Mouse (Mus musculus): ENCODE measurements around the gene Polr1e. TPM values are rescaled to one million over a fixed set of nuclear protein-coding genes. Genes with fewer than 3 reads are reported as not detected.
A peak's percentile ranks its signal among the peaks of the same experiment; 100 is the strongest.
"Not testable (repeated sequence)": the region's sequence is repeated elsewhere in the genome, so short reads cannot be mapped to it uniquely, and the experiment has no call there.

Gene Polr1e
- 10 to 100 TPM; 13.7 to 24.5 (median 17.6) TPM for total RNA-seq (2022)

DNA sequence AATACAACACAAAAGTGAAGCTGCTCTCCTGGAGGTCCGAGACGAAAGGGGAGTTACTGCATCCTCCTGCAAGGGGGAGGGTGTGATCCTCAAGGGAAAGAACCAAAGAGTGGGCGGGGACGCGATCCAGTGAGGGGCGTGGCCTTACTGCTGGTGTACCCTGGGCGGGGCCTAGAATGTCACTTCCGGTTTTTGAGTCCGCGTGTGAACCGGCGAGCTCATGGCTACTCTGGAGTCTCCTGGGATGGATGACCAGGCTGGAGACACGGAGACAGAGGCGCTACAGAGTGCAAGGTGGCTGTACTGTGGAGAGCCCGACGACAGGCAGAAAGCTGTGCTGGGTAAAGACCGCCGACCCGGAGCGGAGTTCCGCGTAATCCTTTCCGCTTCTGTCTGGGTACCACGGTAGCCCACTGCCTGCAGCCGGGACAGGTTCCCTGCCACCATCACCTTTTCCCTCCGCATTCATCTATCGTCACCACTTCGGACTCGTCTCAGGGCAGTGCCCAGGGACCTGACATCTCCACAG is at the start of gene Polr1e:
Polr1e (plus strand) TSS at position 132 of the 529 bp plus-strand sequence.
- DNase-seq, result peak; percentile 95

DNA sequence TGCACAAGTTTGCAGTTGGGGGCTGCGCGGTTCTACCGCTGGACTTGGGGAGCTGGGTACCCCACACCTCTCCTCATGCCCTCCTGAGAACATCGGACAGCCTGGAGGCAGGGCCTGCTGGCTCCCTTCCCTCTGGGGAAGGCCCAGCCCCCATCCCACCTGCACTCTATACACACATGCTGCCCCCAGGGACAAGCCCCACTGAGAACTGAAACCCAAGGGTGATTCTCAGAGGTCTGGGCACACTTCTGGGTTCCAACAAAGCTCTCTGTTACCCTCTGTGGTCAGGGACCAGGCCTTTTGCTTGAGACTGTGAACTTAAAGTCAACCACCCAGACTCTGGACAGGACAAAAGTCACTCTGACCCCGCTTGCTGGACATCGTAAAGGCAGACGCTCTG is 48.3 kb upstream of the Polr1e start:
- DNase-seq, result no peak

DNA sequence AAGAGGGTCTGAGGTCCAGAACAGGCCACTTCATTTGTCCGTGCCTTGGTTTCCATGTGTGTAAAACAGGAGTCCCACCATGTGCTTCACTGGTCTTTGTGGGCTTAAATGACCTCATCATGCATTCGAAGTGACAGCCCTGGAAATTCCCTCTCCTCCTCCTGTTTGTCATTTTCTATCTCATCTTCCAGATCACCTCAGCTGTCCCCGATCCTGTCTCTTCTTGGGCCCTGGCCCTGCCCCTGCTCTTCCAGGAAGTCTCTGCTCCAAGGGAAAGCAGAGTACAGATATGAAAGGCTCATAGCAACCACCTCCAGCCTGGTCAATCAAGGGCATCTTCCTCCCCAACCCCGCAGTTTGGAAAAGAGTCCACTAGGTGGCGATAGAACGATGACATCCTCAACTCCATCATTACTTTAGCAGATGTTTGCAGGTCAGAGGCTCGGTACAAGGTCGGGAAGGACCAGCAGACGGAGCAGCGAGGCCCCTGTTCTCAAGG is 47.7 kb upstream of the Polr1e start:
- no peak for DNase-seq

DNA sequence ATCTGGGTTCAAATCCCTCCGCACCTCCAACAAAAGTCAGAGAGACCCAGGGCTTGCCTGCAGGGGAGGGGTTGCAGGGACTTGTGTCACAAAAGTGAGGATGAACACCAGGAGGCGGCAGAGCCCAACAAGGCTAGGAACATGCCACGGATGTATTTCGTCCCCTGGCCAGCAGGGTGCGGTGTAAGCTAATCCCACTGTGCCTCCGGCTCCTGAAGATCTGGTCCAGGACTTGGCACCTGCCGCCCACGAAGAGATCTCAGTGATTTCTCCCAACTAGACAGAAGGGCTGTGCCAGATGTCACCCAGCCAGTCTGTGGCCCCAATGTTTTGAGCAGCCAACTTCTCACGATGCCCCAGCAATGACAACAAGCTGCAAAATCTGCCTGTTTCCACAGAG is 44.9 kb upstream of the Polr1e start:
- peak; percentile 87 for DNase-seq

DNA sequence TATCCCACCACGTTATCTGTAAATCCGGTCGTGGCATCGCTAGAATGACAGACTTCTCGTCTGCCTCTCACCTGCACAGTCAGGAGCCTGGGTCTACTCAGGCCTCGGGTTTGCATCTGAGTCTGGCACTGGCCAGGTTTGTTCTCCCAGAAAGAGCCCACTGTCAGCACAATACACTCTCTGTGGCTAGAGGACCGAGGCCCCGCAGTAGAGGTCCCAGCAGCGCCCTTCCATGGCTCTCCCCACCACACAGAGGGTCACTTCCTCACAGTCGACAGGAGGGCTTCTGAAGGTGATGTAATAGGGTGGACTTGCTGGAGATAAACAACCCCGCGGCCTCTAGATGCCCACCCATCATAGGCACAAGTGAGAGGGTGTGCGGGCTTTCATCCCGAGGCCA is 44.5 kb upstream of the Polr1e start:
- DNase-seq, result no peak

DNA sequence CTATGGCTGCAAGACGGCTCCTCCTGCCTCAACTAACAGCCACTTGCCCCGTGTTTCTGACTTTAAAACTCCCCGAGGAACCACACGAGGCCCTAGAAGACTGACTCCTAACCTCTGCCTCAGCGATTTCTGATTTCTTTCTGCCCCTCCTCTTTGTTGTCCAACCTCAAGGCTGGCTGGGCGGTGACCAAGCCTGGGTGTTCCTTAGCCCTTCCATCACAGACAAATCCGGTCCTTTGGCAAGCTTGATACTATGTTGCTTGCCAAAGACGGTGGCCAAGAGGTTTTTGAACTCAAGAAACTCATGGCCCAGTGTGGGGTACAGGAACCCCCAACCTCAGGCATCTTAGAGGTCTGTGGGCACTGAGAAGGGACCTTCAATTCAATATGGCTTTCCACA is 44.1 kb upstream of the Polr1e start:
- DNase-seq, result no peak

DNA sequence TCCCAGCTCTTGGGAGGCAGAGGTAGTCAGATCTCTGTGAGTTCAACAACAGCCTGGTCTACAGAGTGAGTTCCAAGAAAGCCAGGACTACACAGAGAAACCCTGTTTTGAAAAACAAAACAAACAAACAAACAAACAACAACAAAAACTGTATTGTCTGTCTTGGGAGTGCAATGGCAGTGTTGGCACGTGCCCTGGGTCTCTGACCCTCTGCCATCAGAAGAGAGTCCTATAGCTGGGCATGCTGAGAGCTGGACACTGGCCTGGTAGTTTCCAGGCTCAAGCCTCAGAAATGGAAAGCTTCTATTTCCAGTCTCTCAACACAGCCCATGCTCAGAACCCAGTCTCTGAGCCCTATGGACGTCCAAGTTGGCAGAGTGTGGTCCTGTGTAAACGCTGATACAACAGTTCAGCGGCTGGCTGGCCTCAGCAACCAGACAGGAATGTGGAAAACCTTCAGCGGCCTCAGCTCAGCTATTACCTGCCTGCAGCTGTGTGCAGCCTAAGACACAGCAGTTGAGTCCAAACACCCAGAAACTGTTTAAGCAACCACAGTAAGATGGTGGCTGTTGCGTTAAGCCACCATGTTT is 42.3 kb upstream of the Polr1e start:
- no peak for DNase-seq

DNA sequence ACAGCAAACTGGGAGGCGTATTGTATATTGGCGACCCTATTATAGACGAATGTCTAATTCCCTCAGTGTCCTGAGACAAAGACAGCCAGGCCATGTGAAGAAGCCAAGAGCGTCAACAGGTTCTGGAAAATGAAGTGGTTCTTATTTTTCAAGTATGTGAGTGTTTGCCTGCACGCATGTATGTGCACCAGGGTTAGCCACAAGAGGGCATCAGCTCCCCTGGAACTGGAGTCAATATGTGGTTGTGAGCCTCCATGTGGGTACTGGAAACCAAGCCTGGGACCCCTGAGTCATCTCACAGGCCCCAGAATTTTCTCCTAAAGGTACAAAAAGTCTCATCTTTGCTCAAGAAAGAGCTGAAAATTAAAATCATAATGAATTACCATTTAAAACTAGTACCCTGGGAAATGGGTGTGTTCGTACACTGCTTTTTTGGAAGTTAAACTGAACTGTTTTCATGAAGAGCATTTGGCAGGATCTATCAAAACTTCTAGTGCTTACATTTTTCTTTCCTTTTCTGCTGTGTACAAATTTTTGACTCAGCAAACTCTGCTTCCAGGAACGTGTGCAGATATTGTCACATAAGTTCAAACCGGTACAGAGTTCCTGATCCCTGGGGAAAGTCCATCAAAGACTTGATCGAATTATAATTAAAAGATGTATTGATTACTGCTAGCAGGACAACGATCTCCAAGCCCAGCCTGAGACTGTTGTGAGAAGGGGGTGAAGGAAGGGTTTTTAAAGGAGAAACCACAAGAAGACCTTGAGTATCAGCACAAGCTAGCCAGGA is 41.3 kb upstream of the Polr1e start:
- no peak for DNase-seq

DNA sequence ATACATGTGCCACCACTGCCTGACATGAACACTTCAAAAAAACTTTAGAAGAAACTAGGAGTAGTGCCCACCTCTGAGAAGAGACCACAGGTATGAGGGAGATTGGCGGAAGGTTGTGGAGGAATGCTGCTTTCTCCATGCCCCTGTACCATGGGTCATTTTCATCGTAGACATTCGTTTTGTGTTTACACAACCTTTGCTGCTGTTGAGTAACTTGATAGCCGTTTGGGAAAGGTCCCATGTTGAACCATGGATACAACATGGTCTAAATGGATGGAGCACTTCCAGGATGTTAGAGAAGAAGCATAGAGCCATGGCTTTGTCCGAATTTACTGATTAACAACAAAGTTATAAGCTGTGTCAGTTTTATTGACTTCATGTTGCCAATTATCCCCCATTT is 40.2 kb upstream of the Polr1e start:
- no peak for DNase-seq

DNA sequence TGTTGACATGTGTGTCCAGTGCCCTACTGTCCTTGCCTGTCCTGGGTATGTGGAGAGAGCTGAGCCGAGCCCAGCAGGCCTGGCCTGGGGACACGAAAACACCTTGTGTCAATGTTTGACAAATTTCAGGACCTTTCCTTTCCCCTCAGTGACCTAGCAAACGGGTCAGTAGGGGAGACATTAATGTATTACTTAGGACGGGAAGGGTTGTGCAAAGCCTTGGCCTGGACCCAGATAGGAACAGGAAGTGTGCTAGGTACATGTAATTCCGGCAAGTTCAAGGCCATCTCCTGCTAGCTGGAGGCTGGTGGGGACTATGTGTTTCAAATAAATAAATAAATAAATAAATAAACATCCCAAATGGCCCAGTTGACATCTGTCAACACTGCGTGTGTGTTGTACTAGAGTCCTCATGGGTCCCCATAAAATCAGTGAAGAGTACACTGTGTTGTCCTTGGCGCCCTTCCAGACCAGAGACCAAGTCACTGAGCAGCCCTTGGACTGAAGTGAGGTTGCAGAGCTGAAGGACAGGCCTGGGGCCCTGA is 38.5 kb upstream of the Polr1e start:
- peak; percentile 85 for DNase-seq

DNA sequence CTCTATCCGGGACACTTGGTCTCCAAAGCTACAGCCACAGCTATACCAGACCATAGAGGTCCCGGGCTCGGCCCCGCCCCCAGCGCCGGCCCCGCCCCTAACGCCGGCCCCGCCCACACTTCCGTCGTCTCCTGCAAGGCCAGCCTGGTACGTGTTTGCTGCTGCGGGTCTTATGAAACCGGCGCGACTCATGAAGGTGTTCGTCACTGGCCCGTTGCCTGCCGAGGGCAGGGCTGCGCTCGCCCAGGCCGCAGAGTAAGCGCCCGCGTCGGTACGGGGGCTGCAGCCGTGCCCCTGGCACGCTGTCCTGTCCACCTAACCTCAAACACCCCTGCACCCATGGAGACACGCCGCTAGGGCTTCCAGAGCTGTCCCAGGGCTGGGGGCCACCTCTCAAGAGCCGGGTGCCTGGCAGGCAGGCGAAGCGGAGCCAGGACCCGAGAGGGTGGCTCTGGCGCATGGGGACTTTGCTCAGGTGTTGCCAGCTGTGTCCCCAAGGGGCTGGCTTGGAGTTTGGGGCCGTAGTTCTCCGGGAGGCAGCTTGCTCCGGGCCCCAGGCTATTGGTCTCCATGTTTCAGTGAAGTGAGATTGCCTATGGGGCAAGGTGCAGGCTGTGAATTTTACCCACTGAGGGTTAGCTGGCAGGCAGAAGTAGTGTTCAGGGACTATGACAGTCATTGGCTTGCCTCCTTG is 37.0 kb upstream of the Polr1e start, which contains the start of gene Grhpr:
Grhpr (plus strand) TSS at position 116 of the 694 bp plus-strand sequence.
- peak; percentile 87 for DNase-seq

DNA sequence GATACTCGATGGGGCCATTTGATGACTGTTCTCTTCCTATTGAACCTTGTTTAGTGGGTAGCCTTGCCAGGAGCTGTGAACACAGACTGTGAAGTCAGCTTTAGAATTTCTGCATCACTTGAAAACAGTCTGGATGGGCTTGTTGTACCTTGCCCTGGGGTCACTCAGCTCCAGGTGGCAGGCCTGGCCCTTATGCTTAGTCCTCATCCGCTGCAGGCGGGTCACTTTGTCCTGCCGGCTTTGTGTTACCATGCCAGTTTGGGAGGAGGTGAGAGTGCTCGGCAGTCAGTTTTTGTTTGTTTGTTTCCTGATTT is 36.5 kb upstream of the Polr1e start:
- DNase-seq, result no peak

DNA sequence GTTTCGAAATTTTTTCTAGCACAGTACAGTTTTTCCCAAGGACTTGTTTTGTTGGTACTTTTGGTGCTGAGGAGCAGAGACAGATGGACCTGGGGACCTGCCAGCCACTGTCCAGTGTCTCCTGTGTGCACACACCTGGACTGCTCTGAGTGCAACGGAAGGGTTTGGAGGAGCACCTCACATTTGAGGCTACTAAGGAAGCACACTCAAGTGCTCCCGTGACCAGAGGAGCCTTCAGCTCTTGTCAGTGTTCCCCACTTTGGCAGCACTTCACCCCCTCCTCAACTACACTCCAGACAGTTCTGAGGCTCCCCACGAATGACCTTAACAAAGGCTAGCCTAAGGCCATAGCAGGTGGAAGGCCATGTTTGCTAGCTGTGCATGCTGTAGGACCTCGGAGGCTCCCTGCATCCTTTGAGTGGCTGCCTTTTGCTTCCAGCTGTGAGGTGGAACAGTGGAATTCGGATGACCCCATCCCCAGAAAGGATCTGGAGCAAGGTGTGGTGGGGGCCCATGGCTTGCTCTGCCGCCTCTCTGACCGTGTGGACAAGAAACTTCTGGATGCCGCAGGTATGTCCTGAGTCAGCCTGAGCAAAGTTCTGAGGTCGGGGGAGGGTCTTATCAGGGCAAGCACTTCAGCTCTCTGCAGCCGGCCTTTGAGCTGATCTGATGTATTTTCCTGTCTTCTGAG is 35.8 kb upstream of the Polr1e start:
- DNase-seq, result no peak

DNA sequence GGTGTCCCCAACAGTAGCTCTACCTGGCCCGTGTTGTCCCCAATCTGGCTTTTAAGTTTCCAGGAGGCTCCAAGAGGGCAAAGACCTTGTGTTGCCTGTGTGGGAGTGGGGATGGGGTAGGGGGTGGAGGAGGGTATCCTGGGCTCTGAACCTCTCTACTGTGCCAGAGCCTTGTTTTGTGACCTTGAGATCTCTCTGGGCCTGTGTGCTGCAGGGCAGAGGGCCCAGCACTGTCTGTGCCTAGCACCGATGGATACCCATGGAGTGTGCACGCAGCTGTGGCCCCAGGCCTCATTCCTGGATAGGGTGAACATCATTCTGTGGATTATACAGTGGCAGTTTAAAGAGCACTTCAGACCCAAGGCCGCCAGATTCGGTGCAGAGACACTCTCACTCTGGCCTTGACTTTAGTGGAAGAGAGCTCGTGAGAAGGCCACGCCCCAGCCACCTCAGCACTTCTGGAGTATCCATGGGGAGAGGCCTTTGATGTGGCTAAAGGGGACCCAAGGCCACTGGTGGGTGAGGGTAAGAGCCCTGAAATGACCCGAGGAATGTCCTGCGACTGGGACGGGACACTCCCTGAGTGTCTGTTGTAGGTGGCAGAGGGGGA is 35.1 kb upstream of the Polr1e start:
- peak; percentile 76 for DNase-seq

DNA sequence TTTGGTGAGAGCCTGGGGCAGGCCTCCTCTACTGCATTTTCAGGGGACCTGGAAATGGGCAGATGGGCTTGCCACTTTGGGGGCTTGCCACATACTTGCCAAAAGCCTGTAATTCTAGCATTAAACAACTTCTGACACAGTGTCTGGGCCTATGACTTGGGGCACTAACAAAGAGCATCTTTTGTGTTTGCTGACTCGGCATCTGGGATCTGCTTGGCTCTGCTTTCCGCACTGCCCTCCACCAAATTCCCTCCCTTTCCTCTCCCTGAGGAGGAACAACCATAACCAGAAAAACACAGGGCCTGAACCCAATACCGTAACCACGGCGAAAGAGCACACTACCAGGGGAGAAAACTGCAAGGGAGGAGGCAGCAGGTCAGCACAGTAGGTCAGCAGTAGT is 27.8 kb upstream of the Polr1e start:
- no peak for DNase-seq

DNA sequence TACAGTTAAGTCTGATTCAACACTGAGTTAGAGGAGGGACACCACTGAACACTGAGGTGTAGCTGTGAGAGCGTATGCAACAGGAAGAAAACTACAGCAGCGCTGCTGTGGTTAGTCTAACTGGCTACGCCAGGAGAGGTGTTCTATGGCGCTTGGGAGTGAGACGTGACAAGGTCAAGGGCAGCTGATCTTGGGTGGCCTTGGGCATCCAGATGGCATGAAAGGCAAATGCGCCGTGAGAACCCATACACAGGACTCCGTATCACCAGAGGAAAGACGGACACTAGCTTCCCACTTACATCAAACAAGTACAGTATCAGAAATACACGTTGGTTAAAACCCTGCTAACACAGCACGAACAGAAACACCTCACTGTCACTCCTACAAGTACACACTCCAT is 26.1 kb upstream of the Polr1e start:
- not testable (repeated sequence) for DNase-seq

DNA sequence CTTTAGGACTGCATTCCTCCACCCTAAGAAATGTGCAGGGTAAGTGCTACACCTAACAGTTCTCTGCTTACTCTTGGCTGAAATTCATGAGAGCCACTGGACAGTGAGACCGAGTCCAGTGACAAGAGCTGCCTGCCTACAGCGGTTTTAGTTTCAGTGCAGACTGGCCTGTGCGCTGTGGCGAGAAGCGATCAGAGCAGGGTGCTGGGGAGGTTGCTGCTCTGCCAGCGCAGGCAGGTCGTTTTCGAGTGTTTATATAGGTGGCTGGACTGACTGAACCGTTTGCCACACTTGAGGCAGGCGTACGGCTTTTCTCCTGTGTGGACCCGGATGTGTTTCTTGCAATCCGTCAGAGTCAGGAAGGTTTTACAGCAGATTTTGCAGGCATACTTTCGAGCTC is 25.2 kb upstream of the Polr1e start:
- DNase-seq, result not testable (repeated sequence)

DNA sequence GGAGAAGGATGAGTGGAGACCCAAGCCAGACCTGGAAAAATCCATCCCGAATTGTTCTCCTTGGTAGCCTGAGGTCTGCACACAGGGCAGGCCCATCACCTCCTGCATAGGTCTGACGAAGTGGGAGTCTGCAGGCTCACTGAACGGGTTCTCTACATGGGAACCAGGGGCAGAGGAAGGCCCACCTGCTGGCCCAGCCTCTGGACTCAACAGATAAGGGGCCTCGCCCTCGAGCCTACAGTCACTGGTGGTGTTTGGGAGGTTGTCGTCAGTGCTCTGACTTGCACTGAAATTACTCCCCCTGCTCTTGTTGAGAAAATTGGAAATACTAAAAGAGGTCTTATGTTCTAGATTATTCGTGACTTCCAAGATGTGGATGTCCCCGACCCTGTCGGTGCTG is 24.5 kb upstream of the Polr1e start:
- no peak for DNase-seq

DNA sequence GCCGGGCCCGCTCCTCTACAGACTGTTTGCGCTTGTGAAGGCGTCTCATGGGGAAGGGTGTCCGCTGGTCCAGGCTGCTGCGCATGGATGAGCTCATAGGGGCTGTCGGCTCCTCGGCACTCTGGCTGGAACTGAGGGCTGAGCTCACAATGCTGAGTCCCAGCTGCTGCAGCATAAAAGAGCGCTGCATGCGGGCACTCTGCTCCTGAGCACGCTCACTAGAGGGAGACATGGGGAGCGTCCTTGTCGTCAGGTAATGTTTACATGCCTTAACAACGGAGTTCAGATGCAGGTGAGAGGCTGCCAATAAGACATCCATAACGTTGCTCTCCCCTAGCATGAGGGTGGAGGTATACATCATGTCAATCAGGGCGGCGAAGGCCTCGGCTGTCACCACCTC is 23.6 kb upstream of the Polr1e start:
- DNase-seq, result no peak

DNA sequence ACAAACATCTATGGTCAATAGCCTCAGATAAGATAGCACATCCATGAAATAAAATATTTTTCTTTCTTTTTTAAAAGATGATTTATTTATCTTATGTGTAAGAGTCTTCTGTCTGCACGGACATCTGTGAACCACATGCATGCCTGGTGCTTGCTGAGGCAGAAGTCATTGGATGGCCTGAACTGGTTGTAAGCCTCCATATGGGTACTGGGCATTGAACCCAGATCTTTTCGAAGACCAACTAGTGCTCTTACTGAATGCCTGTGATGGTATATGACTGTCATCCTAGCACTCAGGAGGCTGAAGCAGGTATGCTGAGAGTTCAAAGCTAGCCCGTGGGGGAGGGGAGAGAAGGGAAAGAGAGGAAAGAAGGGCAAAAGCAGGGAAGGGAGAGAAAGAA is 20.3 kb upstream of the Polr1e start:
- DNase-seq, result no peak

DNA sequence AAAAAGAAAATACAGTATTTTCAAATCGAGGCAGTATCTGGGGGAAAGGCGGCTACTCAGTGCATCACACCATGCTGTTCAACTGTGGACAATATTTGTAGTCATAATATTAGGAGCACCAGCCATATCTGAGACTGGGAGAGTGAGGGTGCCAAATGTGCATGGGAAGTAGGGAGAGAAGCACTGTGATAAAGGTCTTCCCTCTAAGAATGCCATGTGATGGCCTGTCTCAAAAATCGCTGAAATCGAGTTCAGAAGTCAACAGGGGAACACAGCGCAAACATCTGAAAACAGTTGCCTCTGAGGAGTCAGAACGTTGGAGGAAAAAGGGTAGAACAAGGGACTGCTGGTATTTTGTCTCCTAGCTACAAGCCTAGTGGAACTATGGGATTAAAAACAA is 18.4 kb upstream of the Polr1e start:
- DNase-seq, result no peak

DNA sequence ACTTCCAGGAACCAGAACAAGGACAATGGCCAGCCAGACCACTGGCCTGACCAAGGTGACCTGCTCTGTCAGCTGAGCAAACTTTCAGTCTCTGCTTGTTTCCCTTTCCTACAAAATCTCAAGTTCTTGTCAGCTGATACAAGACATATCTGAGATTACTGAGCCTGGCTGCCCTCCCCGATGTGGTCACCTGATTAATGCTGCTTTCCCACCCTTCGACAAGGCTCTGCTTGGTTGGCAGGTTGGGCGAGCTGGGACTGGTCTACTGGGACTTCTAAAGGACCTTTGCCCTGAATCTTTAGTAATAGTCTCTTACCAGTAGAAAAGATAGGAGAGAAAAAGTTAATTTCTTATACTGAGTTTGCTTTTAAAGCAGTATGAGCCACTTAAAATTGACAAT is 12.9 kb upstream of the Polr1e start:
- no peak for DNase-seq

Data from adrenal gland, adult 8-10 months (tissue).